Mouse (Mus musculus) ES-E14 (cell line): ENCODE measurements around the gene Gm12248. TPM values are rescaled to one million over a fixed set of nuclear protein-coding genes. Genes with fewer than 3 reads are reported as not detected.
"Not testable (repeated sequence)": the region's sequence is repeated elsewhere in the genome, so short reads cannot be mapped to it uniquely, and the experiment has no call there.

Source experiments
- DNase-seq: peaks from one replicate; pipeline ENCODE4 v3.0.0-alpha.2; 2013; ENCODE audit warnings: low read depth, low spot score
- H3K27ac ChIP-seq: 2 replicates; pipeline ENCODE4 v1.5.1; 2012; ENCODE audit warnings: low read depth, mild to moderate bottlenecking, low read length, moderate library complexity, mixed read lengths; ENCODE audit not compliant: poor library complexity, insufficient read depth, severe bottlenecking
- H3K36me3 ChIP-seq: 2 replicates; pipeline ENCODE4 v1.6.1; 2012; ENCODE audit warnings: mild to moderate bottlenecking, low read length, moderate library complexity, mixed read lengths; ENCODE audit not compliant: control insufficient read depth, poor library complexity, insufficient read depth, severe bottlenecking
- H3K4me1 ChIP-seq, 2 experiments: fragments of 150-350 bp in 1 of 2; sonication (generic) in 1 of 2; 2 replicates each; pipeline ENCODE4 v1.6.1; 2012; ENCODE audit warnings: low read length in 2 of 2, mild to moderate bottlenecking in 1 of 2, mixed read lengths in 1 of 2; ENCODE audit not compliant: control insufficient read depth in 2 of 2, insufficient read depth in 2 of 2, poor library complexity in 1 of 2
- H3K4me3 ChIP-seq, 2 experiments: fragments of 150-350 bp in 1 of 2; sonication (generic) in 1 of 2; 2 replicates each; pipeline ENCODE4 v1.5.1; 2012; ENCODE audit warnings: low read length in 2 of 2, low read depth in 1 of 2, mild to moderate bottlenecking in 1 of 2, mixed read lengths in 1 of 2; ENCODE audit not compliant: insufficient read depth in 1 of 2, poor library complexity in 1 of 2, severe bottlenecking in 1 of 2
- H3K9ac ChIP-seq: 2 replicates; pipeline ENCODE4 v1.6.1; 2012; ENCODE audit warnings: low read depth, mild to moderate bottlenecking, low read length, mixed read lengths; ENCODE audit not compliant: poor library complexity, insufficient read depth, severe bottlenecking
- H3K9me3 ChIP-seq: fragments of 150-350 bp; sonication (generic); 2 replicates; pipeline ENCODE4 v1.6.1; 2012; ENCODE audit warnings: low read depth, mild to moderate bottlenecking, low read length; ENCODE audit not compliant: control insufficient read depth, insufficient read depth
- CHD2 ChIP-seq: IDR thresholded peaks from 2 replicates; pipeline ENCODE4 v1.6.1; 2014; ENCODE audit warnings: mild to moderate bottlenecking, low read depth, low read length, inconsistent platforms
- HCFC1 ChIP-seq: IDR thresholded peaks from 2 replicates; pipeline ENCODE4 v1.6.1; 2012; ENCODE audit warnings: low read length, inconsistent platforms, borderline replicate concordance; ENCODE audit not compliant: insufficient read depth
- MAFK ChIP-seq: IDR thresholded peaks from 2 replicates; pipeline ENCODE4 v1.6.1; 2014; ENCODE audit warnings: mild to moderate bottlenecking, low read depth, low read length, inconsistent platforms; ENCODE audit not compliant: insufficient read depth
- ZC3H11A ChIP-seq: IDR thresholded peaks from 2 replicates; pipeline ENCODE4 v1.6.1; 2012; ENCODE audit warnings: low read depth, mild to moderate bottlenecking, inconsistent platforms, low read length, borderline replicate concordance
- ZNF384 ChIP-seq: IDR thresholded peaks from 2 replicates; pipeline ENCODE4 v1.6.1; 2012; ENCODE audit warnings: low read depth, low read length, inconsistent platforms
- in situ Hi-C, 2 experiments: fragments of 600-800 bp; cut with MboI; formaldehyde crosslinking; loops; one replicate each; pipeline ENCODE4 v1.15.1; 2025; ENCODE audit warnings: low sequenced_read_pairs in 2 of 2, inconsistent platforms in 1 of 2; ENCODE audit not compliant: unreplicated experiment in 2 of 2
- total RNA-seq: library from RNA; depleted of rRNA; stranded (reverse); fragments of 300-350 nt; gene quantifications from 2 replicates; pipeline ENCODE4 v1.2.3, GENCODE M21; 2012

The Gm12248 gene
- total RNA-seq, 1 experiment, result 0.58 TPM

DNA sequence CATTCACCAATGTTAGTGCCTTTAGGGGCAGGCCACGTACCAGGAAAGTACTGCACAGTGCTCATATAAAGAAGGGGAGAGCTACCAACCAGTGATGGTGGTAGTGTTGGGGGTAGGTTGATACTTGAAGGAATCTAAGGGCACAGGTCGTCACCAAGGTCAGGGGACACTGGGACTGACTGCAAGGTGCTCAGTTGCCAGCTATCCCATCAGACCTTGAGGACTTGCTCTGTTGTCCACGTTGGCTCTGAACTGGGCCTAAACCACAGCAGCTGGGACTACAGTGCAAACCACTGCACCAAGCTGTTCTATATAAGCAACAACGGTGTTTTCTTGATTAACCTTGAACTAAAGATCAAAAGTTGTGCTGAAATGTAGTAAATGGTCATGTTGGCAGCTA is 30.3 kb downstream of the Gm12248 start:
- H3K36me3 ChIP-seq, result peaks cover 30% of the 10 kb centered on the region
- no peak overlapping the region for H3K27ac ChIP-seq
- peaks cover 0 to 2% of the 10 kb centered on the region in 2 experiments; a peak in 1 of 4 replicates for H3K4me1 ChIP-seq
- H3K9ac ChIP-seq, result no peak overlapping the region
- H3K4me3 ChIP-seq, result no peak overlapping the region
- TF ChIP-seq MAFK (no peak), HCFC1 (no peak), ZC3H11A (no peak), ZNF384 (no peak), CHD2 (no peak)
- in situ Hi-C loops, result no loop called here
- H3K9me3 ChIP-seq, result no peaks in the 10 kb centered on the region
- DNase-seq, result no peak

- H3K9ac ChIP-seq, in situ Hi-C loops, H3K27ac ChIP-seq, H3K4me1 ChIP-seq, H3K4me3 ChIP-seq, H3K9me3 ChIP-seq, DNase-seq: not testable (repeated sequence)
- peaks cover 38% of the 10 kb centered on the region for H3K36me3 ChIP-seq
These were observed 31.7 kb downstream of the Gm12248 start for GRCm38 (mm10) chr11:58061218-58061617.

DNA sequence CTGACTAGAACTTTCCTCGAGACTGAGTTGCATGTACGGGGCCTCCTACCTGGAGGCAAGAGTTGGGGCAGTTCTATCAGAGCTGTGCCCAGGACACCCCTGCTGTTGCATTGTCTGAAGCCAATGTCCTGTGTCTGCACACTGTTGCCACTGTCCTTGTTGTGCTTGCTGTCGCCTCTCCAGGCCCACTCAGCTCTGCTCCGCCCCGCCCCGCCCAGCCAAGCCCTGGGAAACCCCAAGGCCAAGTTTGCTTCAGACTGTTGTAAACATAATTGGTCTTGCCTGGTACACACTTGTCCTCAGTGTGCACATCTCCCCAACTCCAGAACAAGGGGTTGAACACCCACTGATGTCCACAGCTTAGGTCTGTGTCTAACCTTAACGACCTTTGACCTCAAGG is 33.2 kb downstream of the Gm12248 start:
- H3K4me1 ChIP-seq, H3K4me3 ChIP-seq, DNase-seq, H3K9me3 ChIP-seq, H3K9ac ChIP-seq, in situ Hi-C loops, H3K27ac ChIP-seq: not testable (repeated sequence)
- peaks cover 42% of the 10 kb centered on the region for H3K36me3 ChIP-seq

DNA sequence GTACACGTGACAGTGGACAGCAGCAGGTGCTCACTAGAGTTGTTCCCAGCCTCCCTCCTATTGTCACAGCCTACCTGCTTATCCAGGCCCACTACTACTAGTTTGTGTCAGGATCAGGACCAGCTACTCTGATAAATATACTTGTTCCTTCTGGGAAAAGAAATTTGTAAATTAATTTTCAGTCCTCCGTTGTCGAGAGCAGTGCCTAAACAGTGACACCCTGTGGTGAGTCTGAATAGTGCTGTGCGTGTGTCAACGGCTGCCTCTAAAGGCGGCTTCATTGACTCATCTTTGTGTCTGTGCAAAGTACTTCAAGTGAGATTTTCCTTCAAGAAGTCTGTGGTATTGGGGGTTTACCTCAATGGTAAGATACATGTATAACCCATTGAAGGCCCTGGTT is 35.5 kb downstream of the Gm12248 start:
- no peak for TF ChIP-seq MAFK
- TF ChIP-seq HCFC1, result no peak
- no peak for TF ChIP-seq ZNF384
- TF ChIP-seq CHD2, result no peak
- no peak for TF ChIP-seq ZC3H11A
- peaks cover 0 to 2% of the 10 kb centered on the region in 2 experiments; a peak in 1 of 4 replicates for H3K4me1 ChIP-seq
- H3K9ac ChIP-seq, result no peak overlapping the region
- no peak overlapping the region for H3K27ac ChIP-seq
- peaks cover 50% of the 10 kb centered on the region for H3K36me3 ChIP-seq
- no peak overlapping the region for H3K4me3 ChIP-seq
- in situ Hi-C loops, result no loop called here
- no peaks in the 10 kb centered on the region for H3K9me3 ChIP-seq
- DNase-seq, result peak; percentile 26

DNA sequence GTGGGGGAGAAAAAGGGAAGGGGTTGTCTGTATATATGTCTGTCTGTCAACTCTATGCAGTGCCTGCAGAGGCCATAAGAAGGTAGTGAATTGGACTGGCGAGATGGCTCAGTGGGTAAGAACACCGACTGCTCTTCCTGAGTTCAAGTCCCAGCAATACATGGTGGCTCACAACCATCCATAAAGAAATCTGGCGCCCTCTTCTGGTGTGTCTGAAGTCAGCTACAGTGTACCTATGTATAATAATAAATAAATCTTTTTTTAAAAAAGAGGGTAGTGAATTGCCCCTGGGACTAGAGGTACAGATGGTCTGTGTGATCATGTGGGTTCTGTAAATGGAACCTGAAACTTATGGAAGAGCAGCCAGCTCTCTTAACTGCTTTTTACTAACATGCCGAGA is 46.5 kb downstream of the Gm12248 start:
- no peaks in the 10 kb centered on the region for H3K9me3 ChIP-seq

More for the DNA sequence above, 46.5 kb downstream of the Gm12248 start:
- no peak overlapping the region for H3K27ac ChIP-seq
- in situ Hi-C loops, result no loop called here
- H3K36me3 ChIP-seq, result peaks cover 63% of the 10 kb centered on the region
- peaks cover 0 to 2% of the 10 kb centered on the region in 2 experiments; a peak in 1 of 4 replicates for H3K4me1 ChIP-seq
- TF ChIP-seq CHD2 (no peak), ZC3H11A (no peak), HCFC1 (no peak), ZNF384 (no peak), MAFK (no peak)
- no peak overlapping the region for H3K9ac ChIP-seq
- no peak for DNase-seq
- no peak overlapping the region for H3K4me3 ChIP-seq
